Mouse (Mus musculus): ENCODE results near the gene Nectin1. TPM values are rescaled to one million over a fixed set of nuclear protein-coding genes. Genes with fewer than 3 reads are reported as not detected.
A peak's percentile ranks its signal among the peaks of the same experiment; 100 is the strongest.

Nectin1 gene
- polyA plus RNA-seq, 1 experiment from 2014 or later, result 5.0 TPM

GRCm38 (mm10) chr9:43729450-43730266, 14.1 kb upstream of the Nectin1 start:
- H3K4me1 ChIP-seq, result peaks cover 24% of the 10 kb centered on the region
- no peaks in the 10 kb centered on the region for H3K36me3 ChIP-seq (replicated peaks)
- peak overlapping the region; percentile 48; the same call in 1 of the 2 replicates for H3K27ac ChIP-seq (replicated peaks)
- H3K9me3 ChIP-seq, result no peaks in the 10 kb centered on the region
- H3K27me3 ChIP-seq (replicated peaks; ENCODE audit: low read depth, poor library complexity, severe bottlenecking), result peaks cover 52% of the 10 kb centered on the region
- DNase-seq (ENCODE audit: low spot score), result no peak
- 15% methylated on average over 10 of the region's 10 CpGs for WGBS
- H3K4me3 ChIP-seq, result no peak overlapping the region

GRCm38 (mm10) chr9:43730284-43731027, 13.3 kb upstream of the Nectin1 start:
- DNase-seq (ENCODE audit: low spot score), result peak; percentile 78
- H3K27me3 ChIP-seq (replicated peaks; ENCODE audit: low read depth, poor library complexity, severe bottlenecking), result peaks cover 52% of the 10 kb centered on the region
- H3K9me3 ChIP-seq, result no peaks in the 10 kb centered on the region
- H3K27ac ChIP-seq (replicated peaks), result peak overlapping the region; percentile 48; the same call in 1 of the 2 replicates
- peaks cover 24% of the 10 kb centered on the region for H3K4me1 ChIP-seq
- H3K4me3 ChIP-seq, result no peak overlapping the region
- WGBS, result 9% methylated on average over 22 of the region's 22 CpGs
- no peaks in the 10 kb centered on the region for H3K36me3 ChIP-seq (replicated peaks)

- no peaks in the 10 kb centered on the region for H3K36me3 ChIP-seq (replicated peaks)
- WGBS, result 81% methylated on average over 6 of the region's 6 CpGs
- H3K27me3 ChIP-seq (replicated peaks; ENCODE audit: low read depth, poor library complexity, severe bottlenecking), result peaks cover 54% of the 10 kb centered on the region
- no peaks in the 10 kb centered on the region for H3K9me3 ChIP-seq
- no peak overlapping the region for H3K27ac ChIP-seq (replicated peaks)
- no peak overlapping the region for H3K4me3 ChIP-seq
- no peak for DNase-seq (ENCODE audit: low spot score)
- H3K4me1 ChIP-seq, result peaks cover 22% of the 10 kb centered on the region
Measured at GRCm38 (mm10) chr9:43731880-43732279, 11.9 kb upstream of the Nectin1 start.

GRCm38 (mm10) chr9:43732671-43733070, 11.1 kb upstream of the Nectin1 start:
- no peak overlapping the region for H3K4me3 ChIP-seq
- no peaks in the 10 kb centered on the region for H3K36me3 ChIP-seq (replicated peaks)
- no peak overlapping the region for H3K27ac ChIP-seq (replicated peaks)
- peaks cover 58% of the 10 kb centered on the region for H3K27me3 ChIP-seq (replicated peaks; ENCODE audit: low read depth, poor library complexity, severe bottlenecking)
- 74% methylated on average over 8 of the region's 8 CpGs for WGBS
- no peaks in the 10 kb centered on the region for H3K9me3 ChIP-seq
- no peak for DNase-seq (ENCODE audit: low spot score)
- H3K4me1 ChIP-seq, result peaks cover 30% of the 10 kb centered on the region

- H3K4me1 ChIP-seq, result peaks cover 37% of the 10 kb centered on the region
- H3K27ac ChIP-seq (replicated peaks), result no peak overlapping the region
- no peaks in the 10 kb centered on the region for H3K36me3 ChIP-seq (replicated peaks)
- H3K27me3 ChIP-seq (replicated peaks; ENCODE audit: low read depth, poor library complexity, severe bottlenecking), result peaks cover 52% of the 10 kb centered on the region
- no peak for DNase-seq (ENCODE audit: low spot score)
- no peaks in the 10 kb centered on the region for H3K9me3 ChIP-seq
- no peak overlapping the region for H3K4me3 ChIP-seq
Measured at GRCm38 (mm10) chr9:43734952-43735351, 8.8 kb upstream of the Nectin1 start.

GRCm38 (mm10) chr9:43736046-43736730, 7.6 kb upstream of the Nectin1 start:
- Histone ChIP-seq H3K4me1 (peaks cover 28% of the 10 kb centered on the region), H3K9me3 (no peaks in the 10 kb centered on the region), H3K27me3 (replicated peaks; ENCODE audit: low read depth, poor library complexity, severe bottlenecking) (peaks cover 44% of the 10 kb centered on the region), H3K4me3 (no peak overlapping the region), H3K27ac (replicated peaks) (no peak overlapping the region), H3K36me3 (replicated peaks) (no peaks in the 10 kb centered on the region)
- WGBS, result 90% methylated on average over 9 of the region's 9 CpGs
- DNase-seq (ENCODE audit: low spot score), result no peak

GRCm38 (mm10) chr9:43737331-43737730, 6.5 kb upstream of the Nectin1 start:
- 14% methylated on average over 3 of the region's 3 CpGs for WGBS
- H3K9me3 ChIP-seq, result no peaks in the 10 kb centered on the region
- peaks cover 45% of the 10 kb centered on the region for H3K27me3 ChIP-seq (replicated peaks; ENCODE audit: low read depth, poor library complexity, severe bottlenecking)
- H3K4me1 ChIP-seq, result peaks cover 29% of the 10 kb centered on the region
- peak overlapping the region; percentile 30; the same call in 1 of the 2 replicates for H3K27ac ChIP-seq (replicated peaks)
- DNase-seq (ENCODE audit: low spot score), result no peak
- H3K4me3 ChIP-seq, result peak overlapping the region; percentile 46; the same call in 1 of the 2 replicates
- H3K36me3 ChIP-seq (replicated peaks), result no peaks in the 10 kb centered on the region

- H3K9me3 ChIP-seq, result no peaks in the 10 kb centered on the region
- H3K27ac ChIP-seq (replicated peaks), result peak overlapping the region; percentile 30; the same call in 1 of the 2 replicates
- H3K4me3 ChIP-seq, result peak overlapping the region; percentile 46
- WGBS, result under 1% methylated on average over 12 of the region's 12 CpGs
- H3K27me3 ChIP-seq (replicated peaks; ENCODE audit: low read depth, poor library complexity, severe bottlenecking), result peaks cover 45% of the 10 kb centered on the region
- no peaks in the 10 kb centered on the region for H3K36me3 ChIP-seq (replicated peaks)
- DNase-seq (ENCODE audit: low spot score), result peak; percentile 68
- peaks cover 34% of the 10 kb centered on the region for H3K4me1 ChIP-seq
Measured at GRCm38 (mm10) chr9:43737871-43738292, 5.9 kb upstream of the Nectin1 start.

GRCm38 (mm10) chr9:43738480-43739084, 5.2 kb upstream of the Nectin1 start:
- H3K27me3 ChIP-seq (replicated peaks; ENCODE audit: low read depth, poor library complexity, severe bottlenecking), result peaks cover 45% of the 10 kb centered on the region
- no peak for DNase-seq (ENCODE audit: low spot score)
- no peaks in the 10 kb centered on the region for H3K36me3 ChIP-seq (replicated peaks)
- H3K27ac ChIP-seq (replicated peaks), result peak overlapping the region; percentile 30; the same call in 1 of the 2 replicates
- peaks cover 41% of the 10 kb centered on the region for H3K4me1 ChIP-seq
- no peaks in the 10 kb centered on the region for H3K9me3 ChIP-seq
- H3K4me3 ChIP-seq, result peak overlapping the region; percentile 46
- 30% methylated on average over 6 of the region's 6 CpGs for WGBS

- Histone ChIP-seq H3K27ac (replicated peaks) (no peak overlapping the region), H3K36me3 (replicated peaks) (no peaks in the 10 kb centered on the region), H3K4me3 (no peak overlapping the region), H3K9me3 (no peaks in the 10 kb centered on the region), H3K27me3 (replicated peaks; ENCODE audit: low read depth, poor library complexity, severe bottlenecking) (peaks cover 45% of the 10 kb centered on the region), H3K4me1 (peaks cover 61% of the 10 kb centered on the region)
- 84% methylated on average over 2 of the region's 2 CpGs for WGBS
- DNase-seq (ENCODE audit: low spot score), result no peak
Measured at GRCm38 (mm10) chr9:43741277-43741676, 2.5 kb upstream of the Nectin1 start.

- no peak overlapping the region for H3K27ac ChIP-seq (replicated peaks)
- no peak overlapping the region for H3K4me3 ChIP-seq
- DNase-seq (ENCODE audit: low spot score), result no peak
- no peaks in the 10 kb centered on the region for H3K36me3 ChIP-seq (replicated peaks)
- 71% methylated on average over 4 of the region's 4 CpGs for WGBS
- H3K4me1 ChIP-seq, result peaks cover 67% of the 10 kb centered on the region
- H3K9me3 ChIP-seq, result no peaks in the 10 kb centered on the region
- peaks cover 49% of the 10 kb centered on the region for H3K27me3 ChIP-seq (replicated peaks; ENCODE audit: low read depth, poor library complexity, severe bottlenecking)
Measured at GRCm38 (mm10) chr9:43742066-43742465, 1.7 kb upstream of the Nectin1 start.

Measured in embryonic facial prominence, embryonic 10.5 days (tissue).